Mouse (Mus musculus) adrenal gland, postnatal 4 days (tissue): Measurements from ENCODE around the gene Dusp14. TPM values are rescaled to one million over a fixed set of nuclear protein-coding genes. Genes with fewer than 3 reads are reported as not detected.

Source experiments
- DNase-seq, 2 experiments: peaks; one replicate each; pipeline ENCODE4 v3.0.0; 2021 to 2022; ENCODE audit warnings: low spot score in 2 of 2, mixed read lengths in 2 of 2
- long read RNA-seq, 2 experiments: library from polyadenylated mRNA; stranded (forward); transcript quantifications; one replicate each; pipeline ENCODE4 v2.0.0; 2021
- total RNA-seq, 2 experiments: library from RNA; stranded (reverse); gene quantifications; 2 replicates each; pipeline ENCODE4 v1.2.3; 2021

Dusp14 gene
- 1 to 10 TPM; 4.5 to 6.3 TPM for total RNA-seq
- long read RNA-seq, experiment 1, partial matches to known transcripts, result 1 of 5 reads
- long read RNA-seq, experiment 1, other reads (novel, unspliced or antisense), result 0 of 5 reads
- long read RNA-seq, experiment 2, transcript Dusp14-202 (3 exons, 1,447 nt), result major isoform, 6 of 8 reads
- long read RNA-seq, experiment 2, partial matches to known transcripts, result 1 of 8 reads
- long read RNA-seq, experiment 2, other reads (novel, unspliced or antisense), result 0 of 8 reads

GRCm38 (mm10) chr11:84069034-84069370, at the start of gene Dusp14:
TSS of gene Dusp14 (minus strand) at chr11:84069261.
- no peak for DNase-seq

GRCm38 (mm10) chr11:84117431-84117830, 48.4 kb upstream of the Dusp14 start:
- no peak for DNase-seq

- DNase-seq, result no peak
These were observed 47.2 kb upstream of the Dusp14 start for GRCm38 (mm10) chr11:84116221-84116620.

GRCm38 (mm10) chr11:84115646-84116045, 46.6 kb upstream of the Dusp14 start:
- DNase-seq, result no peak

GRCm38 (mm10) chr11:84113623-84114022, 44.6 kb upstream of the Dusp14 start:
- DNase-seq, result no peak

- no peak for DNase-seq
These were observed 38.1 kb upstream of the Dusp14 start for GRCm38 (mm10) chr11:84107137-84107536.

- no peak for DNase-seq
These were observed 35.0 kb upstream of the Dusp14 start for GRCm38 (mm10) chr11:84104036-84104435.

- DNase-seq, result no peak
These were observed 32.1 kb upstream of the Dusp14 start for GRCm38 (mm10) chr11:84101182-84101581.

- no peak for DNase-seq
These were observed 28.4 kb upstream of the Dusp14 start for GRCm38 (mm10) chr11:84097251-84097998.

GRCm38 (mm10) chr11:84095084-84095483, 26.0 kb upstream of the Dusp14 start:
- DNase-seq, result no peak

- no peak for DNase-seq
These were observed 21.5 kb upstream of the Dusp14 start for GRCm38 (mm10) chr11:84090572-84090971.

GRCm38 (mm10) chr11:84081901-84082300, 12.8 kb upstream of the Dusp14 start:
- DNase-seq, result no peak

GRCm38 (mm10) chr11:84080327-84080726, 11.3 kb upstream of the Dusp14 start:
- DNase-seq, result no peak

- DNase-seq, result no peak
These were observed 10.8 kb upstream of the Dusp14 start for GRCm38 (mm10) chr11:84079887-84080286.

GRCm38 (mm10) chr11:84079361-84079760, 10.3 kb upstream of the Dusp14 start:
- DNase-seq, result no peak

GRCm38 (mm10) chr11:84078601-84079000, 9.5 kb upstream of the Dusp14 start:
- no peak for DNase-seq

- DNase-seq, result no peak
These were observed 7.9 kb upstream of the Dusp14 start for GRCm38 (mm10) chr11:84077008-84077407.

GRCm38 (mm10) chr11:84073816-84074764, 5.0 kb upstream of the Dusp14 start:
- DNase-seq, result no peak

- DNase-seq, result no peak
These were observed 4.0 kb upstream of the Dusp14 start for GRCm38 (mm10) chr11:84072904-84073651.

- DNase-seq, result peak in 1 of 2 experiments; percentile 18
These were observed 649 bp downstream of the Dusp14 start for GRCm38 (mm10) chr11:84068191-84069033.
